Mouse (Mus musculus): ENCODE measurements at regions not wholly inside any gene's neighbourhood (a gene's known extent, or its start where the extent isn't known, plus 50 kb on each side); places are given as distances from the start of the nearest gene placed in this dataset.

GRCm38 (mm10) chr4:93527382-93527781 is 192.1 kb upstream of the Tusc1 start:
- TF ChIP-seq CTCF (IDR thresholded peaks at IDR 0.05; ENCODE audit: low read depth, low read length) (no peak), POLR2AphosphoS5 (IDR thresholded peaks at IDR 0.05; ENCODE audit: insufficient replicate concordance, low read depth, low read length) (no peak)
